In genomic region chr11:114822727-114823126, GRCm38 (mm10) we compare ENCODE assay signal across 8 mouse cellular contexts. TPM values are rescaled to one million over a fixed set of nuclear protein-coding genes. Genes with fewer than 3 reads are reported as not detected.
DNase-seq lines count a peak whose midpoint lies in the region; ATAC-seq and TF ChIP-seq lines count a peak whose summit lies in the region.

No protein-coding gene starts in this region.

- H3K4me1 ChIP-seq in kidney, embryonic 14.5 days (ENCODE audit: control insufficient read depth, insufficient read depth, low read length): peaks cover 28% of the 10 kb centered on the region
- H3K4me1 ChIP-seq in neural tube, embryonic 13.5 days (replicated peaks): peaks cover 25% of the 10 kb centered on the region

- peak overlapping the region; percentile 86 for H3K27ac ChIP-seq in gastrocnemius, adult 2 months
- peak overlapping the region; percentile 53 for H3K27ac ChIP-seq in kidney, embryonic 14.5 days (ENCODE audit: low read depth, low read length)
- H3K27ac ChIP-seq in neural tube, embryonic 13.5 days (replicated peaks): peak overlapping the region; percentile 67

- peak overlapping the region; percentile 57 for H3K4me3 ChIP-seq in gastrocnemius, adult 2 months
- H3K4me3 ChIP-seq in kidney, embryonic 14.5 days (ENCODE audit: low read length): no peak overlapping the region
- H3K4me3 ChIP-seq in neural tube, embryonic 13.5 days: no peak overlapping the region

- TF ChIP-seq CTCF in gastrocnemius, adult 2 months (IDR thresholded peaks at IDR 0.05): no peak

- DNase-seq in Muller cell, postnatal 12 days (ENCODE audit: inconsistent ontology term): peak; percentile 53
- peak; percentile 76 for DNase-seq in cerebellum, adult 8-10 months
- peak; percentile 80 for DNase-seq in gastrocnemius, adult 2 months
- peak; percentile 85 for DNase-seq in left cerebral cortex, postnatal 4 days
- DNase-seq in yolk sac, embryonic 10.5 days (ENCODE audit: low spot score): no peak
- DNase-seq in T-cell, adult 2 months (ENCODE audit: low spot score): no peak

- H3K27me3 ChIP-seq in kidney, embryonic 14.5 days (ENCODE audit: control insufficient read depth, insufficient read depth, low read length): no peaks in the 10 kb centered on the region
- no peaks in the 10 kb centered on the region for H3K27me3 ChIP-seq in neural tube, embryonic 13.5 days

- 40% methylated on average over 12 of the region's 12 CpGs for WGBS in kidney, embryonic 14.5 days
- WGBS in neural tube, embryonic 13.5 days: 33% methylated on average over 12 of the region's 12 CpGs

- H3K9me3 ChIP-seq in kidney, embryonic 14.5 days (ENCODE audit: control insufficient read depth, low read length): no peaks in the 10 kb centered on the region
- H3K9me3 ChIP-seq in neural tube, embryonic 13.5 days: no peaks in the 10 kb centered on the region

- no peak overlapping the region for H3K9ac ChIP-seq in kidney, embryonic 14.5 days (ENCODE audit: low read depth, low read length)
- no peak overlapping the region for H3K9ac ChIP-seq in neural tube, embryonic 13.5 days

- intact Hi-C loops in gastrocnemius, adult 2 months (cut with DNase I): no loop called here
- intact Hi-C loops in left cerebral cortex, postnatal 4 days (cut with DNase I): no loop called here

- ATAC-seq in kidney, embryonic 14.5 days (ENCODE audit: low FRiP score, low TSS enrichment): peak; percentile 49
- 0 out of 2 replicates have a peak, but pooled peaks have one; percentile 23 for ATAC-seq in neural tube, embryonic 13.5 days (ENCODE audit: low read depth)

- H3K36me3 ChIP-seq in kidney, embryonic 14.5 days (ENCODE audit: control insufficient read depth, insufficient read depth, low read length): no peaks in the 10 kb centered on the region
- no peaks in the 10 kb centered on the region for H3K36me3 ChIP-seq in neural tube, embryonic 13.5 days

- H3K4me2 ChIP-seq in kidney, embryonic 14.5 days (replicated peaks; ENCODE audit: low read depth, low read length): peak overlapping the region; percentile 10; the same call in 1 of the 2 replicates
- 0 out of 2 replicates have a peak overlapping the region, but pooled peaks have one; percentile 24 for H3K4me2 ChIP-seq in neural tube, embryonic 13.5 days

RNA-seq across cellular contexts. Expression of gene Gpr142, which starts 24.0 kb away (rescaled TPM):
- total RNA-seq in gastrocnemius, adult 2 months (2021): not detected
- polyA plus RNA-seq in kidney, embryonic 14.5 days (2014; fragmentation: Nextera tagmentation; extraction: Ambion mirVana): 0.19 TPM in 1 of 2 replicates, not detected in the other
- total RNA-seq in left cerebral cortex, postnatal 4 days (2021): not detected
- not detected in 2 replicates for polyA plus RNA-seq in neural tube, embryonic 13.5 days (2015; fragmentation: Nextera tagmentation; extraction: Ambion mirVana)

RNA-seq across cellular contexts. Expression of gene Btbd17, which starts 27.0 kb away (rescaled TPM):
- not detected for total RNA-seq in gastrocnemius, adult 2 months (2021)
- 0.77 and 1.6 TPM in 2 replicates for polyA plus RNA-seq in kidney, embryonic 14.5 days (2014; fragmentation: Nextera tagmentation; extraction: Ambion mirVana)
- total RNA-seq in left cerebral cortex, postnatal 4 days (2021): 10 to 100 TPM; 12.5 to 14.7 TPM
- 19.4 and 22.7 TPM in 2 replicates for polyA plus RNA-seq in neural tube, embryonic 13.5 days (2015; fragmentation: Nextera tagmentation; extraction: Ambion mirVana)

RNA-seq across cellular contexts. Expression of gene Gprc5c, which starts 28.2 kb away (rescaled TPM):
- 10 to 100 TPM; 45.4 to 82.1 TPM for total RNA-seq in gastrocnemius, adult 2 months (2021)
- polyA plus RNA-seq in kidney, embryonic 14.5 days (2014; fragmentation: Nextera tagmentation; extraction: Ambion mirVana): 49.9 and 105 TPM in 2 replicates
- total RNA-seq in left cerebral cortex, postnatal 4 days (2021): 1 to 10 TPM; 4.9 to 5.6 TPM
- polyA plus RNA-seq in neural tube, embryonic 13.5 days (2015; fragmentation: Nextera tagmentation; extraction: Ambion mirVana): 14.2 and 15.6 TPM in 2 replicates

RNA-seq across cellular contexts. Expression of gene Kif19a, which starts 57.5 kb away (rescaled TPM):
- total RNA-seq in gastrocnemius, adult 2 months (2021): under 1 TPM; 0.54 to 0.56 TPM
- 0.14 and 0.21 TPM in 2 replicates for polyA plus RNA-seq in kidney, embryonic 14.5 days (2014; fragmentation: Nextera tagmentation; extraction: Ambion mirVana)
- 1 to 10 TPM; 2.7 to 2.9 TPM for total RNA-seq in left cerebral cortex, postnatal 4 days (2021)
- 1.3 and 1.6 TPM in 2 replicates for polyA plus RNA-seq in neural tube, embryonic 13.5 days (2015; fragmentation: Nextera tagmentation; extraction: Ambion mirVana)

Comparison
In these comparisons a context has a peak if more than half of its experiments do, and no peak if none do; other contexts are left out.
1. DNase-seq: peak in Muller cell, postnatal 12 days (single experiment), cerebellum, adult 8-10 months (single experiment), gastrocnemius, adult 2 months (single experiment) and left cerebral cortex, postnatal 4 days (single experiment); none in yolk sac, embryonic 10.5 days (single experiment) and T-cell, adult 2 months (single experiment).
2. RNA of gene Btbd17, which starts 27.0 kb away (total RNA-seq): 12.5 to 14.7 TPM in left cerebral cortex, postnatal 4 days; not detected in gastrocnemius, adult 2 months; every median in the first group is over 10 times any median in the second.
3. RNA of gene Gprc5c, which starts 28.2 kb away (total RNA-seq): 45.4 to 82.1 TPM in gastrocnemius, adult 2 months; 4.9 to 5.6 TPM in left cerebral cortex, postnatal 4 days; every median in the first group is over 4 times any median in the second.
4. Peak in every context shown above with its lines, with median percentiles within 50 percentile points of each other: H3K27ac ChIP-seq.